Mouse (Mus musculus): ENCODE measurements at regions not wholly inside any gene's neighbourhood (a gene's known extent, or its start where the extent isn't known, plus 50 kb on each side); places are given as distances from the start of the nearest gene placed in this dataset.

DNA sequence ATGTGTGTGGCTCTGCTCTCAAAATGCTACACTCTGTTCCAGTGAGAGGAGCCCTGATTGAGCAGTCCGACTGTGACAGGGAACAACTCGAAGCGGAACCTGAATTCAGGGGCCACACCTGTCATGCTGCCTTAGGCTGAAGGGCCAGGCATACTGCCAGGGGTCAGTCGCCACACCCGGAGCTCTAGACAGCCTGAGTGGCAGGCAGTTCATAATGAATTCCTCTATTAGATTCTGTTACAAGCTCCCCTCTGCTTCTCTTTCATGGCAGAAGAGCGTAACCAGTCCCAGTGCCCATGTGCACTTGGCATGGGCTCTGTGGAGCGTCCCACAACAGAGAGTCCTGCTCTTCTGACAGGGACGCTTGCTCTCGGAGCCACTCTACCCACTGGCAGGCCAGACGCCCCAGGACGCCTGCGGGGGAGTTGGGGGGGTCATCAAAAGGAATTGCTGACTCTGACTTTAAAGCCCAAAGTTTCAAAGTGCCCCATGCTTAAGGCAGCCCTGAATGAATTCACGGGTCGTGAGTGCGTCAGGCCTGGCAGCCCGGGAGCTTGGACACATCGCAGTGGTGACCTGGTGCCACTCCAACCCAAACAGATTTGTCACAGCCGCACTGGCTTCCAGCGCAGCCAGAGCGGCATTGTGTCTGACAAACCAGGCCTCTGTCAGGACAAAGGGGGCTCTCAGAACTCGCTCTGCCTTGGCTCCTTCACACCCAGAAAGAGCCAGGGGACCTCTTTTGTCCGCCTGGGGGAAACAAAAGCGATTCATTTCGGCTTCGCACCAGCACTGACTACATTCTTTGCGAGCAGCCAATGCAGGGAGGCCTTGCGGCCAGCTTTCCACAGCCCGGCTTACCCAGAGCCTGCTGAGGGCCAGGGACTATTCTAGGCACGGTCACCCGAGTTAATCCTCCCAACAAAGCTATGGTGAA, 144.1 kb downstream of the Nufip1 start:
- no peak for TF ChIP-seq CTCF (conservative IDR thresholded peaks at IDR 0.05; ENCODE audit: low read length)
- TF ChIP-seq POU5F1 (IDR thresholded peaks at IDR 0.05; ENCODE audit: borderline replicate concordance, low read length): no peak
- TF ChIP-seq NANOG (IDR thresholded peaks at IDR 0.05; ENCODE audit: borderline replicate concordance, low read length): no peak
- Histone ChIP-seq H3K9me3 (ENCODE audit: low read length) (no peaks in the 10 kb centered on the region; the same call in 1 of the 2 replicates), H3K4me3 (replicated peaks; ENCODE audit: low read length) (peak overlapping the region; percentile 58), H3K36me3 (ENCODE audit: insufficient read depth, low read length) (no peaks in the 10 kb centered on the region), H3K27me3 (ENCODE audit: insufficient read depth, low read length) (peaks cover 50% of the 10 kb centered on the region), H3K4me1 (replicated peaks; ENCODE audit: low read depth, low read length) (peaks cover 19% of the 10 kb centered on the region)

DNA sequence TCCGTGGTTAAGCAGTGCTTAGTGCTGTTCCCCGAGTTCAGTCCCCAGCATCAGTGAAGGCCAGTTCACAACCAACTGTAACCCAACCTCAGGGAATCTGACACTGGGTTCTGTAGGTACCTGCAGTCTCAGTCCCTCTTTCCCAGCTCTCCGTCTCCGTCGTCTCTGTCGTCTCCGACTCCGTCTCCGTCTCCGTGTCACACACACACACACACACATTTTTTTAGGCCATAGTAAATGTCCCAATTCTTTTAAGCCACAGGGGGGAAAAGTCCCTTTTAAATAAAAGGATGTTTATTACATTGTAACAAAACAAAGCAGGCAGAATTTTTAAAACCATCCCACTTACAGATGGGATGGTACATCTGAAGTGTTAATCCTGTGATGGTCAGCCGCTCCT, 145.3 kb downstream of the Nufip1 start:
- Histone ChIP-seq H3K36me3 (ENCODE audit: insufficient read depth, low read length) (no peaks in the 10 kb centered on the region), H3K9me3 (ENCODE audit: low read length) (no peaks in the 10 kb centered on the region; the same call in 1 of the 2 replicates), H3K27me3 (ENCODE audit: insufficient read depth, low read length) (peaks cover 50% of the 10 kb centered on the region), H3K4me3 (replicated peaks; ENCODE audit: low read length) (peak overlapping the region; percentile 58; the same call in 1 of the 2 replicates), H3K4me1 (replicated peaks; ENCODE audit: low read depth, low read length) (peaks cover 19% of the 10 kb centered on the region)
- TF ChIP-seq CTCF (conservative IDR thresholded peaks at IDR 0.05; ENCODE audit: low read length) (no peak), NANOG (IDR thresholded peaks at IDR 0.05; ENCODE audit: borderline replicate concordance, low read length) (no peak), POU5F1 (IDR thresholded peaks at IDR 0.05; ENCODE audit: borderline replicate concordance, low read length) (no peak)

DNA sequence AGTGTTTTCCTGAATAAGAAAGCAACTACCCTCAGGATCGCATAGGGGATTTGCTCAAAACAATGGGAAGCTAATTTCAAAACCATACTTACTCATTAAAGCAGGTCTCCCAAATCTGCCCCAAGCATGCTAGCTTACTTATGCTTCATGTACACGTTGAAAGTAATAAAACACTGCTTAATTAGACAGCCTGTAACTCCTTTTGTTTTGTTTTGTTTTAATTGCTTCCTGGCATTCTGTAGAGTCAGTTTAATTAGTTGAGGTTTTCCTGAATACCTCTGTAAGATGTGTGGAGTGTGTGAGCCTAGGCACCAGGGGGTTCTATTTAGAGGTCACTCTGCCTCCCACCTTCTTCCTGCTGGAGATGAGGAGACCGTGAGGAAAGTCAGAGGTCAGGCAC, 147.9 kb downstream of the Nufip1 start:
- no peaks in the 10 kb centered on the region for H3K36me3 ChIP-seq (ENCODE audit: insufficient read depth, low read length)

DNA sequence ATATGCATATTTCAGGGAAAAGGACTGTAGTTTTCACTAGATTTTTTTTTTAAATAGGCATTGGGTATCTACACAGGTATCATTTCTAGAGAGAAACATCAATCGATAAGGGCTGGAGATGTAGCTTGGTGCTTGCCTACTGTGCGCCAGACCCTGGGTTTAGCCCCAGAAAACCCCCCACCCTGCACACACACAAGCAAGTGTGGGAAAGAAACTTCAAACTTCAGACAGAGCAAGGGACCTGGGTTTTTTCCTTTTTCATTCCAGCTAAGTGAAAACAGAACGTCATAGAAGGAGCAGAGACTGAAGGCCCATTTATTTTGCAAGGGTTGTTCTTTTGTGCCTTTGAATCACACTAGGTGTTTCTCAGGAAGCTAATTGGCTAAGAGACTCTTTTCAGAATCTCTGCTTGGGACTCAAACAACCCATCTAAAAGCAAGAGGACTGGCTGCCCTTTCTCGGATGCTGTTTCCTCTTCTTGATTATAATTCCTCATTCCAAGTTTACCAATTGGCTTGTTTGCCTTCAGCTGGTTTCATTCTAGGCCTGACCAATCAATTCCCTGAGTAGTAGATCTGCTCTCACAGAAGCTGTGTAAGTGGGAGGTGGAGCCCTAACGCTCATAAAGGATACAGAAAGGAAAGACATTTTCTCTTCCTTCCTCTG, 150.1 kb downstream of the Nufip1 start:
- peaks cover 51% of the 10 kb centered on the region for H3K27me3 ChIP-seq (ENCODE audit: insufficient read depth, low read length)
- no peak overlapping the region for H3K4me3 ChIP-seq (replicated peaks; ENCODE audit: low read length)
- H3K36me3 ChIP-seq (ENCODE audit: insufficient read depth, low read length): no peaks in the 10 kb centered on the region
- H3K9me3 ChIP-seq (ENCODE audit: low read length): peaks cover under 1% of the 10 kb centered on the region; the same call in 1 of the 2 replicates
- TF ChIP-seq NANOG (IDR thresholded peaks at IDR 0.05; ENCODE audit: borderline replicate concordance, low read length) (no peak), CTCF (conservative IDR thresholded peaks at IDR 0.05; ENCODE audit: low read length) (no peak), POU5F1 (IDR thresholded peaks at IDR 0.05; ENCODE audit: borderline replicate concordance, low read length) (no peak)
- peaks cover under 1% of the 10 kb centered on the region; the same call in 1 of the 2 replicates for H3K4me1 ChIP-seq (replicated peaks; ENCODE audit: low read depth, low read length)

More for the DNA sequence above, 147.9 kb downstream of the Nufip1 start:
- Histone ChIP-seq H3K9me3 (ENCODE audit: low read length) (no peaks in the 10 kb centered on the region), H3K27me3 (ENCODE audit: insufficient read depth, low read length) (peaks cover 59% of the 10 kb centered on the region), H3K4me1 (replicated peaks; ENCODE audit: low read depth, low read length) (peaks cover 19% of the 10 kb centered on the region), H3K4me3 (replicated peaks; ENCODE audit: low read length) (no peak overlapping the region)
- TF ChIP-seq CTCF (conservative IDR thresholded peaks at IDR 0.05; ENCODE audit: low read length): no peak
- no peak for TF ChIP-seq POU5F1 (IDR thresholded peaks at IDR 0.05; ENCODE audit: borderline replicate concordance, low read length)
- no peak for TF ChIP-seq NANOG (IDR thresholded peaks at IDR 0.05; ENCODE audit: borderline replicate concordance, low read length)

- H3K27me3 ChIP-seq (ENCODE audit: insufficient read depth, low read length): peaks cover 35% of the 10 kb centered on the region
- peaks cover 24% of the 10 kb centered on the region for H3K4me1 ChIP-seq (replicated peaks; ENCODE audit: low read depth, low read length)
- H3K4me3 ChIP-seq (replicated peaks; ENCODE audit: low read length): no peak overlapping the region
- H3K9me3 ChIP-seq (ENCODE audit: low read length): peaks cover 6% of the 10 kb centered on the region; the same call in 1 of the 2 replicates
- TF ChIP-seq CTCF (conservative IDR thresholded peaks at IDR 0.05; ENCODE audit: low read length): no peak
- no peak for TF ChIP-seq NANOG (IDR thresholded peaks at IDR 0.05; ENCODE audit: borderline replicate concordance, low read length)
- TF ChIP-seq POU5F1 (IDR thresholded peaks at IDR 0.05; ENCODE audit: borderline replicate concordance, low read length): no peak
- no peaks in the 10 kb centered on the region for H3K36me3 ChIP-seq (ENCODE audit: insufficient read depth, low read length)
These were observed 151.1 kb upstream of the Tsc22d1 start for GRCm38 (mm10) chr14:76263682-76264081.

DNA sequence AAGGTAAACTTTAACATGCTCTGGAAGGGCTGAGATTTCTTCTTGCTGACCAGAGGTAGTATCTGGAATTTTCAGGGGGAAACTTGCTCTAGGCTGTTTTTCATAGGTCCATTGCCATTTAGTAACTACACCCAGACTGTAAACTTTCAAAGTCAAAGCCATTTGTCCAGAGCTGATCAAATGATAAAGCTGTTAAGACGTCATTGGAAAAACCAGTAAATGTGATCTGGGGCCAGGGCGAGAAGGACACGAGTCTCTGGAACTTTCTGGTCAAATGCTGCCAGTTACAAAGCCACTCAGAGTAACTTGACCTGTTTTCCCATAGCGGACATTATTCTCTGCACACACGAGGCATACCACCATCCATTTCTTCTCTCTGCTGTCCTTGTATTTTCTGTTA, 148.9 kb upstream of the Tsc22d1 start:
- H3K4me3 ChIP-seq (replicated peaks; ENCODE audit: low read length): no peak overlapping the region
- peaks cover 52% of the 10 kb centered on the region for H3K27me3 ChIP-seq (ENCODE audit: insufficient read depth, low read length)
- TF ChIP-seq POU5F1 (IDR thresholded peaks at IDR 0.05; ENCODE audit: borderline replicate concordance, low read length): no peak
- TF ChIP-seq CTCF (conservative IDR thresholded peaks at IDR 0.05; ENCODE audit: low read length): no peak
- TF ChIP-seq NANOG (IDR thresholded peaks at IDR 0.05; ENCODE audit: borderline replicate concordance, low read length): no peak
- no peaks in the 10 kb centered on the region for H3K36me3 ChIP-seq (ENCODE audit: insufficient read depth, low read length)
- H3K4me1 ChIP-seq (replicated peaks; ENCODE audit: low read depth, low read length): peaks cover 24% of the 10 kb centered on the region
- peaks cover 6% of the 10 kb centered on the region; the same call in 1 of the 2 replicates for H3K9me3 ChIP-seq (ENCODE audit: low read length)

DNA sequence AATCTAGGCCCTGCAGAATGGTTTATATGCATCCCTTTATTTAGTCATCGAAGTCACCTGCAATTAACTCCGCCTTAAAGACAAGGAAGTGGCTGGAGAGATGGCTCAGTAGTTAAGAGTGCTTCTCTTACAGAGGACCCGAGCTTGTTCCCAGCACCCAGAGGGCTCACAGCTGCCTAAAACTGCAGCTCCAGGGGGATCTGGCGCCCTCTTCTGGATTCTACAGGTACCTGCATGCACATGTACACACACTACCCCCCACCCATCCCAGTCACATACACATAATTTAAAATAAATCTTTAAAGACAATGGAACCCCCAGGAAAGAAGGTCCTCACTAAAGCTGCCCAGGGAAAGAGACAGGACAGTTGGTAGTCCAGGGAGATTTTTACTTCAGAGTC, 148.5 kb upstream of the Tsc22d1 start:
- H3K27me3 ChIP-seq (ENCODE audit: insufficient read depth, low read length): peaks cover 52% of the 10 kb centered on the region
- H3K9me3 ChIP-seq (ENCODE audit: low read length): peaks cover 6% of the 10 kb centered on the region; the same call in 1 of the 2 replicates
- no peaks in the 10 kb centered on the region for H3K36me3 ChIP-seq (ENCODE audit: insufficient read depth, low read length)
- TF ChIP-seq POU5F1 (IDR thresholded peaks at IDR 0.05; ENCODE audit: borderline replicate concordance, low read length) (no peak), CTCF (conservative IDR thresholded peaks at IDR 0.05; ENCODE audit: low read length) (peak; percentile 68)
- 0 out of 2 replicates have a peak overlapping the region, but pooled peaks have one; percentile 30 for H3K4me3 ChIP-seq (replicated peaks; ENCODE audit: low read length)
- peaks cover 24% of the 10 kb centered on the region for H3K4me1 ChIP-seq (replicated peaks; ENCODE audit: low read depth, low read length)

DNA sequence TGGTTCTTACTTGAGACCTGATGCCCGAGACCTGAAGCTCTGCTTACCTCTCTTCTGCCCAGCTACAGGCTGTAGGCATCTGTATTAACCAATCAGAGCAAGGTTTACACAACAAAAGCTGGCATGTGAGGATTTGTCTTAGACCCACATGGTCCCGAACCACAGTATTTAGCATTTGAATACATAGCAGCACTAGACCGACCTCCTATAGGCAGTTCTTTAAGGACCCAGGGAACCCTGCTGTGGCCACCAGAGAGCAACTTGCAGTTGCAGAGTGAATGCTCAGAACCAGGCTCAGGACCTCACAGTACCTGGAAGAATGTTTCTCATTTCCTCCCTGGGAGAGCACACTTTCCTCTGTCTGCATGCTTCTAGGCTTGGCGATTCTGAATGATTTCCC, 147.7 kb upstream of the Tsc22d1 start:
- TF ChIP-seq CTCF (conservative IDR thresholded peaks at IDR 0.05; ENCODE audit: low read length) (no peak), POU5F1 (IDR thresholded peaks at IDR 0.05; ENCODE audit: borderline replicate concordance, low read length) (no peak; the same call in 1 of the 2 replicates), NANOG (IDR thresholded peaks at IDR 0.05; ENCODE audit: borderline replicate concordance, low read length) (no peak; the same call in 1 of the 2 replicates)
- H3K36me3 ChIP-seq (ENCODE audit: insufficient read depth, low read length): no peaks in the 10 kb centered on the region

More for the DNA sequence above, 147.7 kb upstream of the Tsc22d1 start:
- peaks cover 6% of the 10 kb centered on the region; the same call in 1 of the 2 replicates for H3K9me3 ChIP-seq (ENCODE audit: low read length)
- H3K4me3 ChIP-seq (replicated peaks; ENCODE audit: low read length): 0 out of 2 replicates have a peak overlapping the region, but pooled peaks have one; percentile 30
- H3K27me3 ChIP-seq (ENCODE audit: insufficient read depth, low read length): peaks cover 43% of the 10 kb centered on the region
- peaks cover 24% of the 10 kb centered on the region for H3K4me1 ChIP-seq (replicated peaks; ENCODE audit: low read depth, low read length)

Measured in E14TG2a.4 (cell line).